Mouse (Mus musculus) bone marrow, adult 2 months (tissue): ENCODE measurements around the gene Slc5a11.

Experiments
- CTCF ChIP-seq: fragments of 200-500 bp; IDR thresholded peaks from 2 replicates; pipeline ENCODE4 v1.5.1; 2011; ENCODE audit warnings: low read length, control low read depth; ENCODE audit not compliant: control insufficient read depth, insufficient read depth
- POLR2A ChIP-seq: fragments of 200-500 bp; IDR thresholded peaks from 2 replicates; pipeline ENCODE4 v1.6.1; 2011; ENCODE audit warnings: low read depth, mild to moderate bottlenecking, control low read depth, low read length, borderline replicate concordance; ENCODE audit not compliant: control insufficient read depth

GRCm38 (mm10) chr7:123212316-123212715 is 2.3 kb upstream of the Slc5a11 start:
- no peak for TF ChIP-seq CTCF
- TF ChIP-seq POLR2A = no peak
